Mouse (Mus musculus) embryonic facial prominence, embryonic 15.5 days (tissue): ENCODE results near the gene Dgkd. TPM values are rescaled to one million over a fixed set of nuclear protein-coding genes. Genes with fewer than 3 reads are reported as not detected.
A peak's percentile ranks its signal among the peaks of the same experiment; 100 is the strongest.

Experiments used
- ATAC-seq: fragments of 200-750 bp; cut with Nextera tagmentation; 2 replicates; pipeline ENCODE4 v1.8.0; 2017; ENCODE audit warnings: low read depth, moderate TSS enrichment; ENCODE audit not compliant: insufficient number of reproducible peaks, low FRiP score, low TSS enrichment
- H3K27ac ChIP-seq: fragments of 300-500 bp; sonication (generic); replicated peaks from 2 replicates; pipeline ENCODE4 v1.5.1; 2015; ENCODE audit warnings: mild to moderate bottlenecking, inconsistent platforms
- H3K27me3 ChIP-seq: fragments of 300-500 bp; sonication (generic); 2 replicates; pipeline ENCODE4 v1.6.1; 2015; ENCODE audit warnings: inconsistent platforms
- H3K36me3 ChIP-seq: fragments of 300-500 bp; sonication (generic); 2 replicates; pipeline ENCODE4 v1.6.1; 2015; ENCODE audit warnings: mild to moderate bottlenecking, inconsistent platforms
- H3K4me1 ChIP-seq: fragments of 300-500 bp; sonication (generic); 2 replicates; pipeline ENCODE4 v1.6.1; 2015; ENCODE audit warnings: inconsistent platforms
- H3K4me2 ChIP-seq: fragments of 300-500 bp; sonication (generic); replicated peaks from 2 replicates; pipeline ENCODE4 v1.6.1; 2015; ENCODE audit warnings: mild to moderate bottlenecking, inconsistent platforms
- H3K4me3 ChIP-seq: fragments of 300-500 bp; sonication (generic); replicated peaks from 2 replicates; pipeline ENCODE4 v1.5.1; 2015; ENCODE audit warnings: mild to moderate bottlenecking, inconsistent platforms
- H3K9ac ChIP-seq: fragments of 300-500 bp; sonication (generic); 2 replicates; pipeline ENCODE4 v1.6.1; 2015; ENCODE audit warnings: inconsistent platforms
- H3K9me3 ChIP-seq: fragments of 300-500 bp; sonication (generic); replicated peaks from 2 replicates; pipeline ENCODE4 v1.6.1; 2016; ENCODE audit warnings: inconsistent platforms
- whole genome bisulfite sequencing: fragments of 180-500 bp; shearing (Covaris S2); methylation state at CpG from one replicate; pipeline ENCODE4 v1.1.7; 2015; 5-methylcytosine and 5-hydroxymethylcytosine counted together
- polyA plus RNA-seq: library from polyadenylated mRNA; unstranded; fragments of >200 nt; fragmentation: Nextera tagmentation; extraction: Ambion mirVana; gene quantifications from 2 replicates; pipeline ENCODE4 v1.2.1, GENCODE M21; 2015

The Dgkd gene
- polyA plus RNA-seq, 1 experiment from 2014 or later = 28.9 TPM

GRCm38 (mm10) chr1:87909565-87909964, 56.5 kb downstream of the Dgkd start:
- Histone ChIP-seq H3K4me1 (0 out of 2 replicates have a peak, but pooled peaks cover 2% of the 10 kb centered on the region), H3K4me2 (no peak overlapping the region), H3K27me3 (no peaks in the 10 kb centered on the region), H3K27ac (no peak overlapping the region), H3K4me3 (no peak overlapping the region), H3K36me3 (peaks cover 4% of the 10 kb centered on the region; the same call in 1 of the 2 replicates), H3K9me3 (no peaks in the 10 kb centered on the region), H3K9ac (no peak overlapping the region)
- ATAC-seq = no peak

GRCm38 (mm10) chr1:87910428-87910827, 57.3 kb downstream of the Dgkd start:
- WGBS = 82% methylated on average over 1 of the region's 1 CpGs

GRCm38 (mm10) chr1:87913356-87913755, 60.3 kb downstream of the Dgkd start:
- ATAC-seq = no peak
- Histone ChIP-seq H3K9me3 (no peaks in the 10 kb centered on the region), H3K27me3 (no peaks in the 10 kb centered on the region), H3K36me3 (peaks cover 24% of the 10 kb centered on the region), H3K9ac (no peak overlapping the region), H3K4me2 (no peak overlapping the region), H3K27ac (0 out of 2 replicates have a peak overlapping the region, but pooled peaks have one; percentile 19), H3K4me1 (peaks cover 2% of the 10 kb centered on the region; the same call in 1 of the 2 replicates), H3K4me3 (no peak overlapping the region)

More at GRCm38 (mm10) chr1:87910428-87910827, 57.3 kb downstream of the Dgkd start:
- no peaks in the 10 kb centered on the region for H3K27me3 ChIP-seq
- no peak for ATAC-seq
- H3K4me3 ChIP-seq = no peak overlapping the region
- no peaks in the 10 kb centered on the region for H3K9me3 ChIP-seq
- no peak overlapping the region for H3K9ac ChIP-seq
- H3K4me1 ChIP-seq = 0 out of 2 replicates have a peak, but pooled peaks cover 2% of the 10 kb centered on the region
- H3K4me2 ChIP-seq = no peak overlapping the region
- H3K27ac ChIP-seq = no peak overlapping the region
- H3K36me3 ChIP-seq = peaks cover 4% of the 10 kb centered on the region; the same call in 1 of the 2 replicates

GRCm38 (mm10) chr1:87917361-87917760, 64.3 kb downstream of the Dgkd start:
- H3K9ac ChIP-seq = no peak overlapping the region
- WGBS = 86% methylated on average over 3 of the region's 3 CpGs
- H3K27me3 ChIP-seq = no peaks in the 10 kb centered on the region
- peaks cover 52% of the 10 kb centered on the region for H3K36me3 ChIP-seq
- no peaks in the 10 kb centered on the region for H3K9me3 ChIP-seq
- no peak overlapping the region for H3K27ac ChIP-seq
- H3K4me3 ChIP-seq = no peak overlapping the region
- ATAC-seq = no peak
- H3K4me2 ChIP-seq = no peak overlapping the region
- H3K4me1 ChIP-seq = no peaks in the 10 kb centered on the region; the same call in 1 of the 2 replicates

- no peaks in the 10 kb centered on the region for H3K9me3 ChIP-seq
- WGBS = 96% methylated on average over 2 of the region's 2 CpGs
- ATAC-seq = no peak
- peaks cover 52% of the 10 kb centered on the region for H3K36me3 ChIP-seq
- no peak overlapping the region for H3K4me2 ChIP-seq
- H3K4me1 ChIP-seq = no peaks in the 10 kb centered on the region; the same call in 1 of the 2 replicates
- H3K27ac ChIP-seq = no peak overlapping the region
- H3K9ac ChIP-seq = no peak overlapping the region
- H3K27me3 ChIP-seq = no peaks in the 10 kb centered on the region
- H3K4me3 ChIP-seq = no peak overlapping the region
Measured at GRCm38 (mm10) chr1:87918061-87918460, 65.0 kb downstream of the Dgkd start.

GRCm38 (mm10) chr1:87920056-87920614, 67.0 kb downstream of the Dgkd start:
- no peak for ATAC-seq
- no peaks in the 10 kb centered on the region; the same call in 1 of the 2 replicates for H3K4me1 ChIP-seq
- H3K9me3 ChIP-seq = no peaks in the 10 kb centered on the region
- H3K36me3 ChIP-seq = peaks cover 67% of the 10 kb centered on the region
- H3K27me3 ChIP-seq = no peaks in the 10 kb centered on the region
- H3K9ac ChIP-seq = no peak overlapping the region
- no peak overlapping the region for H3K27ac ChIP-seq
- 78% methylated on average over 3 of the region's 3 CpGs for WGBS
- H3K4me2 ChIP-seq = no peak overlapping the region
- no peak overlapping the region for H3K4me3 ChIP-seq

- Histone ChIP-seq H3K9ac (no peak overlapping the region), H3K4me1 (no peaks in the 10 kb centered on the region), H3K9me3 (no peaks in the 10 kb centered on the region), H3K27ac (no peak overlapping the region), H3K36me3 (peaks cover 73% of the 10 kb centered on the region), H3K4me2 (no peak overlapping the region), H3K4me3 (no peak overlapping the region), H3K27me3 (no peaks in the 10 kb centered on the region)
- no peak for ATAC-seq
- 48% methylated on average over 1 of the region's 1 CpGs for WGBS
Measured at GRCm38 (mm10) chr1:87922666-87923065, 69.6 kb downstream of the Dgkd start.

- Histone ChIP-seq H3K9ac (no peak overlapping the region), H3K4me3 (no peak overlapping the region), H3K4me1 (no peaks in the 10 kb centered on the region), H3K4me2 (no peak overlapping the region), H3K27ac (no peak overlapping the region), H3K27me3 (no peaks in the 10 kb centered on the region), H3K36me3 (peaks cover 76% of the 10 kb centered on the region), H3K9me3 (no peaks in the 10 kb centered on the region)
- no peak for ATAC-seq
- WGBS = 95% methylated on average over 4 of the region's 4 CpGs
Measured at GRCm38 (mm10) chr1:87924888-87925287, 71.8 kb downstream of the Dgkd start.

- no peak for ATAC-seq
- H3K9me3 ChIP-seq = no peaks in the 10 kb centered on the region
- H3K27ac ChIP-seq = no peak overlapping the region
- H3K27me3 ChIP-seq = no peaks in the 10 kb centered on the region
- H3K9ac ChIP-seq = no peak overlapping the region
- 72% methylated on average over 5 of the region's 5 CpGs for WGBS
- no peak overlapping the region for H3K4me2 ChIP-seq
- no peak overlapping the region for H3K4me3 ChIP-seq
- H3K4me1 ChIP-seq = no peaks in the 10 kb centered on the region
- H3K36me3 ChIP-seq = peaks cover 80% of the 10 kb centered on the region
Measured at GRCm38 (mm10) chr1:87929730-87930129, 76.6 kb downstream of the Dgkd start.

GRCm38 (mm10) chr1:87933051-87933450, 80.0 kb downstream of the Dgkd start:
- no peak overlapping the region for H3K4me3 ChIP-seq
- no peak overlapping the region for H3K9ac ChIP-seq
- no peaks in the 10 kb centered on the region for H3K4me1 ChIP-seq
- H3K36me3 ChIP-seq = peaks cover 83% of the 10 kb centered on the region
- H3K4me2 ChIP-seq = no peak overlapping the region
- H3K27me3 ChIP-seq = no peaks in the 10 kb centered on the region
- no peak for ATAC-seq
- WGBS = 73% methylated on average over 5 of the region's 5 CpGs
- no peaks in the 10 kb centered on the region for H3K9me3 ChIP-seq
- no peak overlapping the region for H3K27ac ChIP-seq

- H3K27me3 ChIP-seq = no peaks in the 10 kb centered on the region
- peaks cover 85% of the 10 kb centered on the region for H3K36me3 ChIP-seq
- WGBS = 75% methylated on average over 9 of the region's 9 CpGs
- H3K4me2 ChIP-seq = no peak overlapping the region
- H3K27ac ChIP-seq = no peak overlapping the region; the same call in 1 of the 2 replicates
- no peak overlapping the region for H3K9ac ChIP-seq
- H3K4me1 ChIP-seq = no peaks in the 10 kb centered on the region
- no peaks in the 10 kb centered on the region for H3K9me3 ChIP-seq
- no peak for ATAC-seq
- H3K4me3 ChIP-seq = no peak overlapping the region
Measured at GRCm38 (mm10) chr1:87935095-87935494, 82.0 kb downstream of the Dgkd start.

- Histone ChIP-seq H3K4me2 (no peak overlapping the region), H3K27me3 (no peaks in the 10 kb centered on the region), H3K27ac (no peak overlapping the region), H3K9me3 (no peaks in the 10 kb centered on the region), H3K36me3 (peaks cover 87% of the 10 kb centered on the region), H3K4me1 (no peaks in the 10 kb centered on the region), H3K4me3 (no peak overlapping the region), H3K9ac (no peak overlapping the region)
- WGBS = 96% methylated on average over 2 of the region's 2 CpGs
- ATAC-seq = no peak
Measured at GRCm38 (mm10) chr1:87935546-87935945, 82.5 kb downstream of the Dgkd start.
